Mouse (Mus musculus) left cerebral cortex, adult 2 months (tissue): ENCODE data around the gene Adgrb3. TPM values are rescaled to one million over a fixed set of nuclear protein-coding genes. Genes with fewer than 3 reads are reported as not detected.
"Not testable (repeated sequence)": the region's sequence is repeated elsewhere in the genome, so short reads cannot be mapped to it uniquely, and the experiment has no call there.

Experiments
- DNase-seq, 2 experiments: peaks; one replicate each; pipeline ENCODE4 v3.0.0; 2021 to 2022; ENCODE audit warnings: low spot score in 2 of 2, mixed read lengths in 1 of 2; ENCODE audit errors: extremely low spot score in 1 of 2
- H3K27ac ChIP-seq: fragments of 200-600 bp; 2 replicates; pipeline ENCODE4 v1.8.1; 2022
- H3K4me3 ChIP-seq: fragments of 200-600 bp; 2 replicates; pipeline ENCODE4 v1.8.1; 2022
- CTCF ChIP-seq: fragments of 200-600 bp; IDR thresholded peaks from 2 replicates; pipeline ENCODE4 v1.8.1; 2022; ENCODE audit warnings: antibody characterized with exemption, mild to moderate bottlenecking, moderate library complexity
- intact Hi-C: fragments of 180-260 bp; cut with DNase I; formaldehyde crosslinking; loops from one replicate; pipeline ENCODE4 v1.15.1; 2025
- total RNA-seq, 2 experiments: library from RNA; stranded (reverse); gene quantifications; 2 replicates each; pipeline ENCODE4 v1.2.3; 2021

Gene Adgrb3
- total RNA-seq, 2 experiments from 2014 or later, result 100 to 103 TPM

DNA sequence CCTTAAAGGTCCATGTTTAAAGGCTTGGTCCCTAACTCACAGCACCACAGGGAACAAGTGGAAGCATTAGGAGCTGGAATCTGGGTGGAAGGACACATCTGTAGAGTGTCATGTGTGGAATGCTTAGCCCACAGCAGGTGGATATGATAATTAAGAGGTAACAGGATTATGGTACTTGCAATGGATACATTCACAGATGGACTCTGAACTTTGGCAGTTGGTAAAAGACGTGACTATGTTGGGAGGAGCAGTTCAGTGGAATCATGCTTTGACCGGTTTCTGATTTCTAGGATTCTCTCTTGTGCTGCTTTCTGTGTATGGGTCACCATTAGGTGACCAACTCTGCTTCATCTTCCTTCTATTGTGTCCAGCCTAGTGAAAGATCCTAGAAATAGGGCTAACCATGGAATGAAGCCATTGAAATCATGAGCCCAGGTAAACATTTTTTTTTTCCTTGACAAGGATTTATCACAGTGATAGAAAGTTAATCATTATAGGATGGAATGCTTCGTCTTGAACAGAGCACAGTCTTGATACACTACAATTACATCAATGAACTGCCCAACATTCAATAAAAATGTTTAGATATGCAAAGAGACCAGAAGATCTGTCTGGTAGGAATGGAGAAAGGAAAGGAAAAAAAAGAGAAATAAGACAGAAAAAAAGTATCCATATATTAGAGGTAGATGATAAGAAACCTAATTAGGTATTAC, 334.1 kb downstream of the Adgrb3 start:
- H3K4me3 ChIP-seq, result no peak overlapping the region
- no peak overlapping the region for H3K27ac ChIP-seq
- intact Hi-C loops, result no loop called here
- no peak for DNase-seq
- TF ChIP-seq CTCF, result no peak

DNA sequence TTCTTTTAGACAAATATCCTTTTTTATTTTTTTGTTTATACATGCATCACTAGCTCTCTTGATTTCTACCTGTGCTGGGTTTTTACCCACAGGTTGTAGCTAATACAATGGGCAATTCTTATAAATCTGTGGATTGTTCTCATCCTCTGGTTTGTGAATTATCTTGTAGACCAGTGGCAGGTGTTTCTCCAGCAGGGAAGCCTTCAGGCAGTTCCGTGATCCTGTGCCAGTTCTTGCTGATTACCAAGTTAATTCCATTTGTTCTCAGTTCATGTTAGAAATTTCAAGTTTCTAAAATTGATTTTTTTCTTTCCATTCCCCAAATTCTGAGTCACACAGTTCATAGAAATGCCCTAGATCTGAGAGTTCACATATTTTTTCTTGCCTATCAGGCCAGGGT, 338.0 kb downstream of the Adgrb3 start:
- no peak overlapping the region for H3K4me3 ChIP-seq
- DNase-seq, result no peak
- intact Hi-C loops, result no loop called here
- no peak for TF ChIP-seq CTCF
- H3K27ac ChIP-seq, result no peak overlapping the region

DNA sequence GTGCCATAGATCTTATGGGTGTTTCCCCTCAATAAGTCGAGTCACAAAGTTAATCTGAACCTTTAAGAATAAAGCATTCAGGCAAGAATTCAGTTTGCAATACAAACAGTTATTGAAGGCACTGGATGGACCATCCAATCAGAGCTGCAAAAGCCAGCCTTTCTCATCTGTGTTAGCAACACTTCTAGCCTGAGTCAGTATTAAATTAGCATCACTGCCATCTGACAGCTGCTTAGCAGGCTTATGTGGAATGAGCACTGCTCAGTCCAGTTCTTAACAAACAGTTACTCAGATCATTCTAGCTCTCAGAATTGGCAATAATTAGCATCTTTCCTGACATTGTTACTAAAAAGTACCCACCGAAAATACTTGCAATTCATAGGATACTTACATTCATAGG, 339.3 kb downstream of the Adgrb3 start:
- no peak overlapping the region for H3K27ac ChIP-seq
- DNase-seq, result no peak
- no peak for TF ChIP-seq CTCF
- H3K4me3 ChIP-seq, result no peak overlapping the region
- intact Hi-C loops, result no loop called here

DNA sequence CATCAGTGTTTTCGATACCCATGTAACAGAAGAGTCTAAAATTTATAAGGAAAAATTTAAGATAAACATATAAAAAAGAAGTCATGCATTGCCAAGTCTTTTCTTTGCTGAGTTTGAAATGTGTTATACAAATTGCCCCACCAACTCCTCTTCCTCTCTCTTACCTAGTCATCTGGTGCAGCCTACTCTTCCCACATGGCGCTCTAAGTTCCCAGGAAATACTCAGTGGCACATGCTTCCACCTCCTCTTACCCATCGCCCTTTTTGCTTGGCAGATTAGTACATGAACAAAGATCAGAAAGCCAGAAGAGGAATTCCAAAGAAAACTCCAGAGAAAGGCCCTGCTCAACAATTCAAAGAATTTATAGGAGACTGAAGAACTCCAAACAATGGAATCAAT, 353.8 kb downstream of the Adgrb3 start:
- intact Hi-C loops, result no loop called here
- TF ChIP-seq CTCF, result no peak
- H3K27ac ChIP-seq, result no peak overlapping the region
- H3K4me3 ChIP-seq, result no peak overlapping the region
- DNase-seq, result no peak

DNA sequence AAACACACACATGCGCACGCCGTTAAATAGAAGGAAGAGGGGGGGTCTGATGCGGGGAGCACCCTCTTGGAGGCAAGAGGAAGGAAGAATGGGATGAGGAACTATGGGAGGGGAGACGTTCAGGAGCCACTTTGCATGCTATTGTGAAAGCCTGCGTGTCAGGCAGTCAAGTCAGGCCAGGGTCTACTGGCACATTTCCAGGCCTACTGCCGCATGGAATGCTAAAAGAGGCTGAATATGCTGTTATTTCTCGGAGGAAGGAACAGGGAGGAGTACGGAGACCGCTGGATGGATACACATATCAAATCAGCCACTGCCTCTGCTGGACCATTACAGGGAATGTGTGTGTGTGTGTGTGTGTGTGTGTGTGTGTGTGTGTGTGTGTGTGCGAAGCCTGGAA, 355.0 kb downstream of the Adgrb3 start:
- H3K27ac ChIP-seq, result no peak overlapping the region
- intact Hi-C loops, result no loop called here
- no peak overlapping the region for H3K4me3 ChIP-seq
- no peak for DNase-seq
- TF ChIP-seq CTCF, result no peak

DNA sequence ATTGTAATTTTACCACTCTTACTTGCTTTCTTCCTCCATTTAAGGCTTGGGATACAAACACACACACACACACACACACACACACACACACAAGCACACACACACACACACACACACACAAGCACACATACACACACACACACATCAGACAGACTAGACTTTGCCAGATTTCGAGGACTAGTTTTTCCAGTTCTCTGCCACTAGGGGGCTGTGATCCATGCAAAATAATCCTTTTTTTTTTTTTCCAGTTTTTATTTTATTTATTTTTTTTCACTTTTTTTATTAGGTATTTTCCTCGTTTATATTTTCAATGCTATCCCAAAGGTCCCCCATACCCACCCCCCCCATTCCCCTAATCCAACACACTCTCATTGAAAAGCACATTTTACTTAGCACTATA, 357.9 kb downstream of the Adgrb3 start:
- intact Hi-C loops, H3K27ac ChIP-seq, DNase-seq, H3K4me3 ChIP-seq: not testable (repeated sequence)
- TF ChIP-seq CTCF, result peak; percentile 36

DNA sequence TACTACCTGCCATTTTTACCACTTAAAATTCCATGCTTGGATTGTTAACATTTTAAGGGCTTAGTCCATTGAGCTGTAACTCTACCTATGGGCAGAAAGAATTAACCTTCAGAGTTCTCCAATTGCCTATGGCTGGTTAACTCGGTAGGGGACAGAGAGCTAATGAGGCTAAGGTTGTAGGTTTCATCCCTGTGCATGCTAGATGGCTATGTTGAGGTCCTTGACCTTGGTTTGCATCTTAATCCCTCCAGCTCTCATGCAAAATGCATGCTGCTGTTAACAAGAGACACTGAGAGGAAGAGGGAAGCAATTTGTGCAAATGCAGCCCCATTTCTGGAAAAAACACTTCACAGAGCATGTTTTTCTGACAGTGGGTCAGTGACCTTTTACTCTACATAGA, 366.9 kb downstream of the Adgrb3 start:
- intact Hi-C loops, result no loop called here
- no peak for DNase-seq
- Histone ChIP-seq H3K27ac (no peak overlapping the region), H3K4me3 (no peak overlapping the region)
- TF ChIP-seq CTCF, result no peak

DNA sequence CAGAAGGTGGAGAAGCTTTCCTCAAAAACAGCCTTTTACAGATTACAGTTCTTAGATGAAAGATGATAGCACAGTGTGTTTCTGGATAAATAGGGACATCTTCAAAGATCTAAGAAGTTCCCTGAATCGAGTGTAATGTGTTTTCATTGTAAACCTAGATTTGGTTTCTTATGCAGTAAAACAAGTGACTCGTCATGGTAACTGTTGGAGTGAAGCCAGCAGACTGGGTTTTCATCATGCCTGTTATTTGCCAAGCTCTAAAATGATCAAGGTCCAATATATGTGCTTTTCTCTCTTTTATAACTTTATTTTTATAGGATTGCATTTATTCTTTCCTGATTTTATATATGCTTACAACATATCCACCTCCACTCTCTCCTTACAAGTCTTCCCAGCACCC, 394.0 kb downstream of the Adgrb3 start:
- no peak for DNase-seq
- no peak for TF ChIP-seq CTCF

DNA sequence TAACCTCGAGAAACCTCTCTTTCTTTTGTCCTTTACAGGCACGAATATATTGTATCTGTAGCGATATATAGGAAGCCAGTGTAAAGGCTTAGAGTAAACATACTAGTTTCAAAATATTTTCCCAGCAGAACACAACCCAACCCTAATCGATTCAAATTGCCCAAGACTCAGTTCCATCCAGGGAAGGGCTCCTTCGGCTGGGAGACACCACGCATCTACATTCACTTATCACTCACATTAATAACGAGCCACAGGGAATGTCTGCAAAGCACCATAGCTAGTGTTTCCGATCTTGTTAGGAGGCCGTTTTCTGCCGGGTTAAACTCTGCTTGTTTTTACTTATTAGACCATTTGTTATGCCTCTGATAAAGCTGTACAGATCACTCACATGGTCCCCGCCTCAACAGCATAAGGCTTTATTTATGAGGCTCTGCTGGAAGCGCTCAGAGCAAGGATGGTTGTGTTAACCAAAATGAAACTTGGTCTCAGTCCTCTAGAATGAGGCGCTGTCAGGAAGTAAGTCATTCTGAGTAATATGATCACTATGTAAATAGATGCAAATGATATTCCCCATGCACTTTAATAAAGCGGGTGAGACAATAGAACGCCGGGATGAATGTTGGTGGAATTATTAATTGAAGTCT, 399.2 kb downstream of the Adgrb3 start:
- TF ChIP-seq CTCF, result no peak
- H3K27ac ChIP-seq, result no peak overlapping the region
- intact Hi-C loops, result no loop called here
- DNase-seq, result no peak
- 0 out of 2 replicates have a peak overlapping the region, but pooled peaks have one; percentile 11 for H3K4me3 ChIP-seq

More for the DNA sequence above, 394.0 kb downstream of the Adgrb3 start:
- H3K27ac ChIP-seq, result no peak overlapping the region
- intact Hi-C loops, result no loop called here
- H3K4me3 ChIP-seq, result no peak overlapping the region

DNA sequence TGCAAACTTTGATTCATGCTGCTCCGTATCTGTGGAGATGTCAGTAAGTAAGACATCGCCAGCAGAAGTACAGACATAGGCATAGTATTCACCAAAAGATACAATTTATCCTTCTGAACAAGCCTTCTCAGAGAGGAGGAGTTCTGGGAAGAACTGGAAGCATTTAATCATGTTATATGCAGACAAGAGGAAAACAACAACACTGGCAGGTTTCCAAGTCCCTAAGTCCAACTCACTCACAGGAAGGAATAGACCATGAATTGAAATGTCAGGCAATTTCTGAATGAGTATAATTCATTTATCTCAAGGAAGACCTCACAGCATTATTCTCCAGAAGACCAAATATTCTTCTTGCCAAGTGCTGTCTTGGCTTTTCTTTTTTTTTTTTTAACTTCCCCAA, 408.8 kb downstream of the Adgrb3 start:
- TF ChIP-seq CTCF, result no peak
- DNase-seq, result no peak
- H3K27ac ChIP-seq, result no peak overlapping the region
- intact Hi-C loops, result no loop called here
- H3K4me3 ChIP-seq, result no peak overlapping the region

DNA sequence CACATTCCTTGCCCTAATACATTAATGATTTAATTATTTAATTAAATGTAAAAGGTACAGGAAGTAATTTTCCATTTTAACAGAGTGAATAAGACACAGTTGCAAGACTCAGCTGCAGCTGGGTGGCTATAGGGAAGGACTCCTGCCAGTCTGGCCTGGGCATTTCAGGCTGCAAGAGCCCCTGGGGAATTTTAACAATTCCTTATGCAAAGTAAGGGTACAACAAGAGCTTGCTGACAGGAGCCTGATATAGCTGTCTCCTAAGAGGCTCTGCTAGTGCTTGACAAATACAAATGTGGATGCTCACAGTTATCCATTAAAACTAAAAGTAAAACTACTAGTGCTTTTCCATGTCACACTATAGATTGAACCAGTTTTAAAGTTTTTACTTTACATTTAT, 410.1 kb downstream of the Adgrb3 start:
- DNase-seq, result no peak
- no peak for TF ChIP-seq CTCF
- Histone ChIP-seq H3K27ac (no peak overlapping the region), H3K4me3 (no peak overlapping the region)
- intact Hi-C loops, result no loop called here

DNA sequence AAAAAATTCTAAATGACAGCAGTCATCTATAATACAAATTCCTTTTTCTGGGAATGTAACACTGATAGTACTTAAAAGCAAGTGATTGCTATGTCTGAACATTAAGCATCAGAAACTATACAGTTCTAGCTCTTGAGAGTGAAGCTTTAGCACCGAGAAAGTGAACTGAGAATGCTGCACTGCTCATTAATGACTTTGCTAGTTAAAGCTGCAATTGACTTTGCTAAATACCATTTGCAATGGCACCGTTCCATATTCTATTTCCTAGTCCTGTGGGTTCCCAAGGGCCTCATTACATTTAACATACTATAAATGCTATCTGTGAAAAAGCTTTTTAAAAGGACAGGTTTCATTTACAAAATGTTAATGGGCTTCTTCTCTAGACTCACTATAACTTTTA, 414.4 kb downstream of the Adgrb3 start:
- no peak overlapping the region for H3K4me3 ChIP-seq

DNA sequence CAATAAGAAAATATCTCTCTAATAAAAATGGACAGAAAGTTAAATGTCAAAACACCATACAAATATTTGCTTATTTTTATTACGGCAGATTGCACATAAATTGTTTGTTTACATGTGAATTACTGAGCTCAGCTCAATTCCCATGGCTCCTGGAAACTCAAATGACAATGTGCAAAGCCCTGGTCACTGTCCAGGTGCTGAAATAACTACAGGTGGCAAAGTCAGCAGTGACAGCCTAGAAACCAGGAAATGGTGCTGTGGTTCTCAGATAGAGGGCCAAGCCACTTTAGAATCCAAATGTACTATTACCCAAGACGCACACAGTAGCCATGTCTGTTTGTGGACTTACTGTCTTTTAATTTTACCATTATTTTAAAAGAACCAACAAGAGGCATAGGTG, 465.3 kb downstream of the Adgrb3 start:
- intact Hi-C loops, result no loop called here
- DNase-seq, result no peak
- no peak for TF ChIP-seq CTCF
- Histone ChIP-seq H3K27ac (no peak overlapping the region), H3K4me3 (no peak overlapping the region)

More for the DNA sequence above, 414.4 kb downstream of the Adgrb3 start:
- no peak for TF ChIP-seq CTCF
- no peak for DNase-seq
- H3K27ac ChIP-seq, result no peak overlapping the region
- intact Hi-C loops, result no loop called here
